Mouse (Mus musculus): ENCODE measurements at regions not wholly inside any gene's neighbourhood (a gene's known extent, or its start where the extent isn't known, plus 50 kb on each side); places are given as distances from the start of the nearest gene placed in this dataset.

DNA sequence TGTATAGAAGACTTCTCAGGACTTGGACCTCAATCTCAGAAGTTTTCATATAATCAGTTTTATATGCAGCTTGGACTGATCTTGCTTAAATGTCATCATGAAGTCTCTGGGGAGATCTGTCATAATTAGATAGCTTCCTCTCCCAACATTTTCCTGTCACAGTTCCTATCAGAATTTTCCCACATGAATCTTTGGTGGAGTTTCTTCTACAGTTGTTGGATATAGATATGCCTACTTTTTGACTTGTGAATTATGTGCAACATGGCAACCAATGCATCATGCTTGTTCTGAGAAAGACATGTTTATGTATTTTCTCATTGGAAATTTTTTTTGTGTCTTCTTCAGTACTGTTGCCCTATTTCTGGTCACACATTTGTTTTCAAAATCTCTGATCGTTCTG, 183.5 kb downstream of the Hira start:
- TF ChIP-seq CTCF (IDR thresholded peaks at IDR 0.05; ENCODE audit: control insufficient read depth, insufficient read depth, low read length): no peak
- TF ChIP-seq POLR2A (IDR thresholded peaks at IDR 0.05; ENCODE audit: borderline replicate concordance, control insufficient read depth, low read depth, low read length): no peak
